Mouse (Mus musculus) forebrain, postnatal 0 days (tissue): ENCODE data around the gene Uaca. TPM values are rescaled to one million over a fixed set of nuclear protein-coding genes. Genes with fewer than 3 reads are reported as not detected.
A peak's percentile ranks its signal among the peaks of the same experiment; 100 is the strongest.

Experiments used
- ATAC-seq: fragments of 200-750 bp; cut with Nextera tagmentation; 2 replicates; pipeline ENCODE4 v1.8.0; 2017; ENCODE audit warnings: mild to moderate bottlenecking, moderate library complexity
- DNase-seq: peaks from one replicate; pipeline ENCODE4 v3.0.0-alpha.2; 2015
- H3K27ac ChIP-seq: fragments of 300-500 bp; sonication (generic); 2 replicates; pipeline ENCODE4 v1.5.1; 2014; ENCODE audit warnings: low read depth, mild to moderate bottlenecking, antibody characterized with exemption, low read length, moderate library complexity, mixed read lengths
- H3K27me3 ChIP-seq: fragments of 300-500 bp; sonication (generic); 2 replicates; pipeline ENCODE4 v1.6.1; 2014; ENCODE audit warnings: mild to moderate bottlenecking, low read length, mixed read lengths; ENCODE audit not compliant: insufficient read depth
- H3K36me3 ChIP-seq: fragments of 300-500 bp; sonication (generic); 2 replicates; pipeline ENCODE4 v1.6.1; 2014; ENCODE audit warnings: mild to moderate bottlenecking, moderate library complexity; ENCODE audit not compliant: insufficient read depth
- H3K4me1 ChIP-seq: fragments of 300-500 bp; sonication (generic); 2 replicates; pipeline ENCODE4 v1.6.1; 2014; ENCODE audit warnings: antibody characterized with exemption; ENCODE audit not compliant: insufficient read depth
- H3K4me2 ChIP-seq: fragments of 300-500 bp; sonication (generic); 2 replicates; pipeline ENCODE4 v1.6.1; 2014; ENCODE audit warnings: low read depth, mild to moderate bottlenecking, moderate library complexity
- H3K4me3 ChIP-seq: fragments of 300-500 bp; sonication (generic); 2 replicates; pipeline ENCODE4 v1.5.1; 2014; ENCODE audit warnings: low read depth, low read length, mixed read lengths
- H3K9ac ChIP-seq: fragments of 300-500 bp; sonication (generic); 2 replicates; pipeline ENCODE4 v1.6.1; 2014; ENCODE audit warnings: mild to moderate bottlenecking
- H3K9me3 ChIP-seq: fragments of 300-500 bp; sonication (generic); 2 replicates; pipeline ENCODE4 v1.6.1; 2016; ENCODE audit warnings: low read length
- CTCF ChIP-seq: sonication (generic); IDR thresholded peaks from 2 replicates; pipeline ENCODE4 v1.5.1; 2016; ENCODE audit warnings: antibody characterized with exemption, control low read depth, low read depth
- WGBS: fragments of 180-500 bp; shearing (Covaris S2); extraction: QIAGEN DNeasy Blood & Tissue Kit; methylation state at CpG from one replicate; pipeline ENCODE4 v1.1.7; 2014; 5-methylcytosine and 5-hydroxymethylcytosine counted together
- polyA plus RNA-seq: library from polyadenylated mRNA; unstranded; fragments of >200 nt; fragmentation: Nextera tagmentation; extraction: Ambion mirVana; gene quantifications from 2 replicates; pipeline ENCODE4 v1.2.1, GENCODE M21; 2015
- total RNA-seq: library from RNA; depleted of rRNA; stranded (reverse); fragments of >200 nt; gene quantifications from 2 replicates; pipeline ENCODE4 v1.2.3, GENCODE M21; 2014

The Uaca gene
- total and polyA plus RNA-seq, 2 experiments from 2014 or later: 8.9 to 10.2 TPM

DNA sequence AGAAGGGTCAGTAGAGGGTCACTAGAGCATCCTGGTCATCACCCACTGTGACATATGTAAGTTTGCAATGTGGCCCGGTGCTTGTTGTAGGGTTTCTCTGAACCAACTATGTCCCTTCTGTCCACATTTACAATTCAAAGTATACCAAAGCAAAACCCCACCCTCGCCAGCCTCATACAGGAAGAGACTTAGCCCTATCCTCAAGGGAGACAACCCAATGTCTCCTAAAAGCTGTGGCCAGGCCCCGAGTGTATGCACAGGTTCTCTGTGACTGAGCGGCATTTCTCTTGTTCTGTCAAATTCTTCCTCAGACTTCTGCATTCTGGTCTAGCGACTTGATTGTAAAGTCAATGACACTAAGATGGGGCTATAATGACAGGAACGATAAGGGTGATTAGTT, 99.2 kb downstream of the Uaca start:
- Histone ChIP-seq H3K4me1 (no peaks in the 10 kb centered on the region), H3K4me2 (no peak overlapping the region), H3K27ac (no peak overlapping the region), H3K9ac (no peak overlapping the region), H3K36me3 (no peaks in the 10 kb centered on the region), H3K9me3 (no peaks in the 10 kb centered on the region), H3K4me3 (no peak overlapping the region), H3K27me3 (no peaks in the 10 kb centered on the region; the same call in 1 of the 2 replicates)
- 84% methylated on average over 6 of the region's 6 CpGs for WGBS
- TF ChIP-seq CTCF: no peak
- ATAC-seq (no peak), DNase-seq (no peak)

DNA sequence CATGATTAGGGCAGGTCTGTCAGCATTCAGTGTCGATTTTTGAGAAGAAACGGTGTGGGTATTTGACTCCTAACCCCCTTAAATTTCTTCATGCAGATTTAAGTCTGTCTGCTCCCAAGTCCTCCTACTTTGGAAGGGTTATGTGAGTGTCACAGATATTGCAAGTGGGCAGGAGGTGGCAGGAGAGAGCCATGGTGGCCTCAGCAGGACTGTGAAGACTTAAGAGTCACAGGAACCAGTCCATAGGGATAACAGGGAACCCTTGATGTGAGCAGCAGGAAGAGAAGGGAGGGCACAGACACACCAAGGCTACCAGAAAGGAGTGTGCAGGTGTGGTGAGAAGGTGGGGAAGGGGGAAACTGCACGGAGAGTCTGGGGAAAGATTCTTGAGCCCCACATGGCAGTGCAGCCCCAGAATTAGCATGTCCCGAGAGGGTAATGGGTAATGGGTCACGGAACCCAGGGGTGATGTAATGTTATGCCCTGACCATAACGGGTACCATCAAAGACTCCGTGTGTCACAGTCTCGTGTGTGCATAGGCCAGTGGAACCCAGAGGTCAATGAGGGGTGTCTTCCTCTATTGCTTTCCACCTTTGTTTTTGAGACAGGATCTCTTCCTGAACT, 101.3 kb downstream of the Uaca start:
- Histone ChIP-seq H3K4me1 (peaks cover 9% of the 10 kb centered on the region; the same call in 1 of the 2 replicates), H3K36me3 (no peaks in the 10 kb centered on the region), H3K27ac (no peak overlapping the region), H3K9me3 (no peaks in the 10 kb centered on the region), H3K4me2 (no peak overlapping the region), H3K9ac (no peak overlapping the region), H3K4me3 (no peak overlapping the region), H3K27me3 (no peaks in the 10 kb centered on the region; the same call in 1 of the 2 replicates)
- TF ChIP-seq CTCF: peak; percentile 88
- ATAC-seq: peak; percentile 85
- 61% methylated on average over 8 of the region's 8 CpGs for WGBS
- DNase-seq: peak; percentile 84

DNA sequence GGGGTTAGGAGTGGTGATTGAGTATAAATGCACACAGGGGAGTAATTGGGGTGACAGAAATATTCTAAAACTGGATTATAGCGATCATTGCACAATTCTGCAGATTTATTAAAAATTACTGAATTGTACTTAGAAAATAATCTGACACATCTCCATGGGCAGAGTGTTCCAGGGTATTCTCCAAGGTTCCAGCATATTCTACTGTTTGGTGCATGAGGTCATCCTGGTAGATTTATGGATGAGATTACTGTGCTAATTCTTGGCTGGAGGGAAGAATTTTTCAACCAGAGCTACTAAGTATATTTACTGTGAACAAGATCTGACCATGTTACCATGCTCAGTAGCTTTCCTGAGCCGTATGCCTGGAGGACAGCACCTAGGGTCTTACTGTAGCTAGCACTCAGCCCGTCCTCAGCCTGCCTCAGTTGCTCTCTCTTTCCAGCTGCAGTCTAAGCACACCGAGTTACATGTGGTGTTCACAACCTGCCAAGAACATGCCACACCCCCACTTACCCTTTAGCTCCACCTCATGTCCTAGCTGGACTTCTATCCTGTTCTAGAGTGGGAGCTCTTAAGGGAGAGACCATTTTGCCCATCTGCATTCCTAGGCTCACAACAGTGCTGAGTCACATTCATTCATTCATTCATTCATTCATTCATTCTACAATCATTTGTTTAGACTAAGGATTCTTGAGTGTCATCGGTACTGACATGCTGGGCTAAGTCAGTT, 104.1 kb downstream of the Uaca start:
- 84% methylated on average over 5 of the region's 5 CpGs for WGBS
- Histone ChIP-seq H3K4me2 (no peak overlapping the region), H3K27ac (no peak overlapping the region), H3K27me3 (no peaks in the 10 kb centered on the region; the same call in 1 of the 2 replicates), H3K4me1 (peaks cover 9% of the 10 kb centered on the region; the same call in 1 of the 2 replicates), H3K36me3 (no peaks in the 10 kb centered on the region), H3K9ac (no peak overlapping the region), H3K4me3 (no peak overlapping the region), H3K9me3 (no peaks in the 10 kb centered on the region)
- no peak for TF ChIP-seq CTCF
- no peak for DNase-seq
- ATAC-seq: no peak

DNA sequence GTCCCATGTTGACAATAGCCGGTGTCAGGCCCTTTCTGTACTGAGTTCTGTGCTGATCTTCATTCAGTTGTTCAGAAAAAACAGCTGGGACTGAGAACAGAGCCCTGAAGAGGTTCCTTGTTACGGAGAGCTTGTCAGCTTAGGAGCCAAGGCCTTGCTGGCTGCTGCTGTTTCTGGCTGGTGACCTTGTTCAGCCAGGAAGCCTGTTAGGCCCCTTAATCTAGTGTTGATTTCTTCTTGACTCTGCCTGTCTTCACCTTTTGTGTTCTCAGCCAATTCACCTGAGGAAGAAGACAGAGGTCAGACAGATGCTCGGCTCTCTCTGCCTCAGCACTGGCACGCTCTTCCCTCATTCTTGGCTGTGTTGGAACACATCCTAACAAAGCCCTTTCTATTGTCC, 104.9 kb downstream of the Uaca start:
- TF ChIP-seq CTCF: no peak
- no peak overlapping the region for H3K9ac ChIP-seq
- no peak overlapping the region for H3K4me3 ChIP-seq
- no peaks in the 10 kb centered on the region for H3K36me3 ChIP-seq
- peaks cover 9% of the 10 kb centered on the region; the same call in 1 of the 2 replicates for H3K4me1 ChIP-seq
- H3K27me3 ChIP-seq: no peaks in the 10 kb centered on the region
- WGBS: 52% methylated on average over 4 of the region's 4 CpGs
- DNase-seq: no peak
- no peak for ATAC-seq
- H3K4me2 ChIP-seq: no peak overlapping the region
- no peaks in the 10 kb centered on the region for H3K9me3 ChIP-seq
- H3K27ac ChIP-seq: no peak overlapping the region

DNA sequence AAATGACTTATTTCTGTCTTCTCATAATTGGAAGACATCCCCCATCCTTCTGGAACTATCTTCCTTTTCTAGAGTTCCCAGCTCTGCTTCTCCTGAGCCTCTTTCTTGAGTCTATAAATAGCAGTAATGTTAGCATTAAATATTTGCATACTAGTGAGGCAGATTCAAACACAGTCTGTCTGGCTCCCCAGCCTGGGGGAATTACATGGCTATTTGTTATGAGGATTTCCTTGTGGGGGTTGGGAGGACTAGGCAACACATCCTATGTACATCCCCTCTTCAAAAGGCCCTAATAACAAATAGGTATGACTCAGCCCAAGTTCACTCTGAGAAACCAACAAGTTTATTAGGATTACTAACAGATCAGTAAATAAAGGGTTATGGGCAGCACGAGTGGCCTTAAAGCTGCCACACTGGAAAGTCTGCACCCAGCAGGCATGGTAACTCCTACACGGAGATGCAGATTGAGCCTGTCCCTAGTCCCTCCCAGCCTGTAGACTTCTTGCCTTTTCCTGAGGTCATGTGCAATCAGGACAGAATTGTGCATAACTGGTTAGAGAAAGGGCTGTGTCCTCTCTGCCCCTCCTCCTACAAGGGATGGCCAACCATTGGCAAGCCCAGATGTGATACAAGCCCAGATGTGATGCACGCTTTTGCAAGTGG, 105.6 kb downstream of the Uaca start:
- no peak for ATAC-seq
- WGBS: 71% methylated on average over 3 of the region's 3 CpGs
- no peak overlapping the region for H3K9ac ChIP-seq

DNA sequence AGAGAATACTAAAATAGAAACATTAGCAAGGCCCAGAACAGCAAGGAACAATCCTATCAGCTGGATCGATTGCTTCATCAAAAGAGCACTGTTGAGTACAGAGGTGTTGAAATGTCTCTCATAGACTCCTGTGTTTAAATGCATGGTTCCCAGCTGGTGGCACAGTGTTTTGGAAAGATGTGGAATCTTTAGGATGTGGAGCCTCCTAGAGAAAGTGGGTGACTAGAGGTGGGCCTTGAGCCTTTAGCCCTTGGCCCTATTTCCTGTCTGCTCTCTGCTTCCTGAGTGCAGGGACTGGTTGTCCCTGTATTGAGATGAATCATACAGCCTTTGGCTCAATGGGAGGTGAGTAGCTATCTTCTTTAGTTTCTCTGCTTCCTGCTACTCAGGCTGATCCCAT, 117.9 kb downstream of the Uaca start:
- Histone ChIP-seq H3K27me3 (no peaks in the 10 kb centered on the region), H3K4me3 (no peak overlapping the region), H3K9ac (no peak overlapping the region), H3K36me3 (no peaks in the 10 kb centered on the region), H3K9me3 (no peaks in the 10 kb centered on the region), H3K4me1 (no peaks in the 10 kb centered on the region), H3K27ac (no peak overlapping the region), H3K4me2 (no peak overlapping the region)
- no peak for TF ChIP-seq CTCF
- ATAC-seq: no peak
- no peak for DNase-seq
- WGBS: 83% methylated on average over 1 of the region's 1 CpGs

More for the DNA sequence above, 105.6 kb downstream of the Uaca start:
- no peaks in the 10 kb centered on the region for H3K36me3 ChIP-seq
- H3K9me3 ChIP-seq: no peaks in the 10 kb centered on the region
- H3K27ac ChIP-seq: no peak overlapping the region
- no peak for TF ChIP-seq CTCF
- no peak overlapping the region for H3K4me3 ChIP-seq
- H3K4me1 ChIP-seq: peaks cover 9% of the 10 kb centered on the region; the same call in 1 of the 2 replicates
- H3K4me2 ChIP-seq: no peak overlapping the region
- no peaks in the 10 kb centered on the region for H3K27me3 ChIP-seq
- no peak for DNase-seq

DNA sequence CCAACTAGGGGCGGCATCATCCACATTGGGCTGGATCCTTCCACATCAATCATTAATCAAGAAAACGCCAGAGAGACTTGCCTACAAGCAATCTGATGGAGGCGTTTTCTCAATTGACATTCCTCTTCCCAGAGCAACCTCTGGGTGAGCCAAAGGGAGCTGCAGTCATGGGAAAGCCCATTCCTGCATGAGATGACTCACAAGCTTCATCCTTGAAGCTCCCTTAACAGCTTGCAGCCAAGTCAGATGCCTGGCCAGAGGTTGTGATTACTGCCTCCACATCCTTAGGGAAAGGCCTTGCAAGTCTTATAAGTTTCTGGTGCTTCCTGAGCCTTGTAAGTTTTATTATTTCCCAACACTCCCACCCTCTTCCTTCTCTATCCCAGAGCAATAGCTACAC, 119.3 kb downstream of the Uaca start:
- TF ChIP-seq CTCF: no peak
- no peak for DNase-seq
- no peak overlapping the region for H3K4me2 ChIP-seq
- no peaks in the 10 kb centered on the region for H3K4me1 ChIP-seq
- no peaks in the 10 kb centered on the region for H3K9me3 ChIP-seq
- no peak for ATAC-seq
- WGBS: 90% methylated on average over 3 of the region's 3 CpGs
- H3K27me3 ChIP-seq: no peaks in the 10 kb centered on the region
- no peak overlapping the region for H3K4me3 ChIP-seq
- H3K27ac ChIP-seq: no peak overlapping the region
- no peaks in the 10 kb centered on the region for H3K36me3 ChIP-seq
- no peak overlapping the region for H3K9ac ChIP-seq
